Mouse (Mus musculus) C2C12 (cell line): ENCODE results near the gene Apobec1. TPM values are rescaled to one million over a fixed set of nuclear protein-coding genes. Genes with fewer than 3 reads are reported as not detected.
"Not testable (repeated sequence)": the region's sequence is repeated elsewhere in the genome, so short reads cannot be mapped to it uniquely, and the experiment has no call there.

ENCODE experiments used
- H3K27me3 ChIP-seq: one replicate; pipeline ENCODE4 v1.6.1; 2011; ENCODE audit not compliant: control insufficient read depth, insufficient read depth, insufficient read length
- H3K36me3 ChIP-seq: one replicate; pipeline ENCODE4 v1.6.1; 2011; ENCODE audit not compliant: control insufficient read depth, insufficient read depth
- H3K4me3 ChIP-seq: one replicate; pipeline ENCODE4 v1.5.1; 2011; ENCODE audit warnings: mild to moderate bottlenecking, control low read depth; ENCODE audit not compliant: poor library complexity, insufficient read depth, severe bottlenecking
- H3K79me2 ChIP-seq: one replicate; pipeline ENCODE4 v1.6.1; 2011; ENCODE audit not compliant: control insufficient read depth, insufficient read depth
- H3K79me3 ChIP-seq: one replicate; pipeline ENCODE4 v1.6.1; 2011; ENCODE audit warnings: low read depth, control low read depth
- H3ac ChIP-seq: one replicate; pipeline ENCODE3; 2011; ENCODE audit warnings: low read depth; ENCODE audit not compliant: control insufficient read depth, insufficient read length
- CEBPB ChIP-seq: IDR thresholded peaks from one replicate; pipeline ENCODE4 v1.6.1; 2011; ENCODE audit warnings: low read depth, mild to moderate bottlenecking, control low read depth, moderate library complexity
- CTCF ChIP-seq: IDR thresholded peaks from one replicate; pipeline ENCODE4 v1.5.1; 2011; ENCODE audit not compliant: control insufficient read depth, insufficient read depth, insufficient read length
- FOSL1 ChIP-seq: IDR thresholded peaks from one replicate; pipeline ENCODE4 v1.8.0; 2011; ENCODE audit warnings: mild to moderate bottlenecking, low read length; ENCODE audit not compliant: poor library complexity, insufficient read depth, severe bottlenecking
- MAX ChIP-seq: IDR thresholded peaks from one replicate; pipeline ENCODE4 v1.6.1; 2011; ENCODE audit warnings: mild to moderate bottlenecking, control low read depth
- MYOD1 ChIP-seq: IDR thresholded peaks from one replicate; pipeline ENCODE4 v1.6.1; 2011; ENCODE audit warnings: low read depth; ENCODE audit not compliant: control insufficient read depth, insufficient read length
- MYOG ChIP-seq: IDR thresholded peaks from one replicate; pipeline ENCODE4 v1.6.1; 2011; ENCODE audit not compliant: control insufficient read depth, insufficient read length; ENCODE audit errors: extremely low read depth
- USF1 ChIP-seq: IDR thresholded peaks from one replicate; pipeline ENCODE4 v1.6.1; 2011; ENCODE audit warnings: low read depth, mild to moderate bottlenecking, control low read depth, moderate library complexity
- polyA plus RNA-seq: library from polyadenylated mRNA; unstranded; fragments of >200 nt; fragmentation: generic; extraction: Trizol; gene quantifications from one replicate; pipeline ENCODE4 v1.2.1, GENCODE M21; 2012; ENCODE audit warnings: missing spikeins

The Apobec1 gene
- polyA plus RNA-seq, 1 experiment, result 1.1 TPM

GRCm38 (mm10) chr6:122595637-122596036, 6.6 kb downstream of the Apobec1 start:
- Histone ChIP-seq H3K27me3 (no peaks in the 10 kb centered on the region), H3K36me3 (no peaks in the 10 kb centered on the region), H3K4me3 (no peak overlapping the region), H3K79me2 (no peaks in the 10 kb centered on the region), H3ac (no peak overlapping the region), H3K79me3 (no peaks in the 10 kb centered on the region)
- TF ChIP-seq FOSL1, result no peak
- TF ChIP-seq MAX, result no peak
- no peak for TF ChIP-seq MYOD1
- TF ChIP-seq MYOG, result no peak
- no peak for TF ChIP-seq CEBPB
- no peak for TF ChIP-seq CTCF
- no peak for TF ChIP-seq USF1

GRCm38 (mm10) chr6:122592905-122593304, 9.3 kb downstream of the Apobec1 start:
- TF ChIP-seq FOSL1 (no peak), USF1 (no peak), MYOG (no peak), MAX (no peak), CEBPB (no peak), CTCF (no peak), MYOD1 (no peak)

DNA sequence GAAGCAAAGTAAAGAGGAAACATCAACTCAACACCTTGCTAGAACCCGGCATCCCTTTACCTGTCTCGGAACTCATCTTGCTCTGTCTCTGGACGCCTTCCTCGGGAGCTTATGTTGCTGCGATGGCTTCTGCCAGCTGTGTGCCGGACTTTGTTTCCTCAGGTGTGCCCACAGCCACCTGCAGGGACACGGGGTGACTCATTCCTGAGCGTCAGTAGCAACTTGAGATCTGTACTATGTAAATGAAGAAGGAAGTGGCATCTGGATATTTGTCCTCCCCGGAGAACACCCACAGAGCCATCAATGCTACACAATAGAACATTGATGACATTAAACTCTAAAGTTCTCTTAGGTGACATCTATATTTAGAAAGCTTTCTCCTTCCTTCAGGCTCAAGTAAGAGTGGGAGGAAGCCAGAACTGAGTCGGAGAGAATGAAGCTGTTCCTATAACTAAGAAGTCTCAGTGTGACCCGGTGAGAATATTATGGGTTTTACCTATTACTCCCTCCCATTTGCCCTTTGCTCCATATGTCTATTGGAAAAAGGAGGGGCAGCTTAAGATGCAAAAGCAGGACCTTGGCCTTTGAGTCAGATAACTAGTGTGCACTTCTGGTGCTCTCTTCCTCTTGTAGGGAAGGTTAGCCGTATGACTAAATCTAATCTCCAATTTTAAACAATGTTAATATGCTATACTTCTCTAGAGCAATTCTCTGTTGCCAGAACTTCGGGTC, 11.1 kb downstream of the Apobec1 start:
- Histone ChIP-seq H3K36me3 (no peaks in the 10 kb centered on the region), H3K79me3 (no peaks in the 10 kb centered on the region), H3K27me3 (no peaks in the 10 kb centered on the region), H3ac (no peak overlapping the region), H3K79me2 (no peaks in the 10 kb centered on the region), H3K4me3 (no peak overlapping the region)
- TF ChIP-seq CTCF (no peak), USF1 (no peak), CEBPB (no peak), FOSL1 (no peak), MYOG (no peak), MAX (no peak), MYOD1 (no peak)

More at GRCm38 (mm10) chr6:122592905-122593304, 9.3 kb downstream of the Apobec1 start:
- Histone ChIP-seq H3ac (no peak overlapping the region), H3K79me3 (no peaks in the 10 kb centered on the region), H3K79me2 (no peaks in the 10 kb centered on the region), H3K27me3 (no peaks in the 10 kb centered on the region), H3K4me3 (no peak overlapping the region), H3K36me3 (no peaks in the 10 kb centered on the region)

GRCm38 (mm10) chr6:122579086-122579485, 23.2 kb downstream of the Apobec1 start:
- TF ChIP-seq CEBPB, result no peak
- TF ChIP-seq MYOD1, result no peak
- TF ChIP-seq MYOG, result no peak
- no peak for TF ChIP-seq FOSL1
- no peak for TF ChIP-seq CTCF
- no peak for TF ChIP-seq USF1
- TF ChIP-seq MAX, result no peak
- Histone ChIP-seq H3K36me3 (no peaks in the 10 kb centered on the region), H3ac (no peak overlapping the region), H3K4me3 (no peak overlapping the region), H3K79me2 (no peaks in the 10 kb centered on the region), H3K79me3 (no peaks in the 10 kb centered on the region), H3K27me3 (no peaks in the 10 kb centered on the region)

DNA sequence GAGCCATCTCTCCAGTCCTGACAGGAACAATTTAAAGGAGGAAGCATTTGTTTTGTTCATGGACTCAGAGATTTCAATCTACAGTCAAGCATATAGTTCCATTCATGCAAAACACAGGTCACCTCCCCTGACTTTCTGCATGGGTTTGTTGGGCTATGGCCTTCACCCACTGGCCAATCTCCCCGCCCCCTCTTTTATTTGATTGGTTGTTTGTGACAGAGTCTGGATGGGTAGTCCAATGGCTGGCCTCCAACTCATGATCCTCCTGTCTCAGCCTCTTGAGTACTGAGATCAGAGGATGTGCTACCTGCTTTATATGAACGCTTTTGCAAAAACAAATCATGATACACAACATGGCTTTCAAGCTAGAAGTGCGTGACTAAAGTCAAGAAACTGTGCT, 25.2 kb downstream of the Apobec1 start:
- H3K79me2 ChIP-seq, result no peaks in the 10 kb centered on the region
- H3K27me3 ChIP-seq, result no peaks in the 10 kb centered on the region
- no peaks in the 10 kb centered on the region for H3K79me3 ChIP-seq
- H3K4me3 ChIP-seq, result no peak overlapping the region
- no peak overlapping the region for H3ac ChIP-seq
- no peak for TF ChIP-seq MAX
- no peaks in the 10 kb centered on the region for H3K36me3 ChIP-seq

DNA sequence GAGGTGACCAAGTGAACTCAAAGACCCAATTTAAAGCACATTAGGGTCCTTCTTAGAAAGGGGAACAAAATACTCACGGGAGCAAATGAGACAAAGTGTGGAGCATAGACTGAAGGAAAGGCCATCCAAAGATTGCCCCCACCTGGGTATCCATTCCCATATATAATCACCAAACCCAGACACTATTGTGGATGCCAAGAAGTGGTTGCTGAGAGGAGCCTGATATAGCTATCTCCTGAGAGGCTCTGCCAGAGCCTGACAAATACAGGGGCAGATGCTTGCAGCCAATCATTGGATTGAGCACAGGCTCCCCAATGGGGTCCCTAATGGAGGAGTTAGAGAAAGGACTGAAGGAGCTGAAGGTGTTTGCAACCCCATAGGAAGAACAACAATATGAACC, 27.2 kb downstream of the Apobec1 start:
- not testable (repeated sequence) for H3K79me3 ChIP-seq, H3ac ChIP-seq, H3K36me3 ChIP-seq, H3K79me2 ChIP-seq, H3K4me3 ChIP-seq, H3K27me3 ChIP-seq
